Mouse (Mus musculus) small intestine, adult 2 months (tissue): ENCODE measurements around the gene Sh3d21.

ENCODE experiments used
- CTCF ChIP-seq: fragments of 200-500 bp; IDR thresholded peaks from 2 replicates; pipeline ENCODE4 v1.5.1; 2012; ENCODE audit warnings: low read depth, mild to moderate bottlenecking, control low read depth, inconsistent platforms, low read length, moderate library complexity, mixed read lengths; ENCODE audit not compliant: insufficient replicate concordance, insufficient read length; ENCODE audit errors: extremely low read depth
- POLR2A ChIP-seq: fragments of 200-500 bp; IDR thresholded peaks from 2 replicates; pipeline ENCODE4 v1.6.1; 2012; ENCODE audit warnings: low read depth, mild to moderate bottlenecking, control low read depth, inconsistent platforms, low read length, moderate library complexity

GRCm38 (mm10) chr4:126199556-126199955, 36.3 kb upstream of the Sh3d21 start:
- TF ChIP-seq CTCF (no peak), POLR2A (no peak)
